Mouse (Mus musculus): ENCODE data around the gene Atrn. TPM values are rescaled to one million over a fixed set of nuclear protein-coding genes. Genes with fewer than 3 reads are reported as not detected.

Atrn gene
- polyA plus RNA-seq, 1 experiment from 2014 or later, result 11.6 TPM

- ATAC-seq (ENCODE audit: low FRiP score, low TSS enrichment), result no peak
- Histone ChIP-seq H3K4me1 (ENCODE audit: control insufficient read depth, insufficient read depth, low read length) (no peaks in the 10 kb centered on the region), H3K36me3 (ENCODE audit: control insufficient read depth, insufficient read depth, low read length) (peaks cover 31% of the 10 kb centered on the region; the same call in 1 of the 2 replicates)
Observed at GRCm38 (mm10) chr2:130974928-130975327, 68.6 kb downstream of the Atrn start.

GRCm38 (mm10) chr2:130977589-130977988 is 71.3 kb downstream of the Atrn start:
- Histone ChIP-seq H3K27ac (ENCODE audit: low read depth, low read length) (no peak overlapping the region), H3K9ac (ENCODE audit: low read depth, low read length) (no peak overlapping the region), H3K4me1 (ENCODE audit: control insufficient read depth, insufficient read depth, low read length) (no peaks in the 10 kb centered on the region), H3K36me3 (ENCODE audit: control insufficient read depth, insufficient read depth, low read length) (peaks cover 36% of the 10 kb centered on the region), H3K27me3 (ENCODE audit: control insufficient read depth, insufficient read depth, low read length) (no peaks in the 10 kb centered on the region), H3K9me3 (ENCODE audit: control insufficient read depth, low read length) (no peaks in the 10 kb centered on the region), H3K4me3 (ENCODE audit: low read length) (no peak overlapping the region), H3K4me2 (replicated peaks; ENCODE audit: low read depth, low read length) (no peak overlapping the region)
- no peak for ATAC-seq (ENCODE audit: low FRiP score, low TSS enrichment)

More at GRCm38 (mm10) chr2:130974928-130975327, 68.6 kb downstream of the Atrn start:
- Histone ChIP-seq H3K9ac (ENCODE audit: low read depth, low read length) (no peak overlapping the region), H3K27me3 (ENCODE audit: control insufficient read depth, insufficient read depth, low read length) (no peaks in the 10 kb centered on the region), H3K4me2 (replicated peaks; ENCODE audit: low read depth, low read length) (no peak overlapping the region), H3K4me3 (ENCODE audit: low read length) (no peak overlapping the region), H3K9me3 (ENCODE audit: control insufficient read depth, low read length) (no peaks in the 10 kb centered on the region), H3K27ac (ENCODE audit: low read depth, low read length) (no peak overlapping the region)
- 87% methylated on average over 1 of the region's 1 CpGs for WGBS

DNA sequence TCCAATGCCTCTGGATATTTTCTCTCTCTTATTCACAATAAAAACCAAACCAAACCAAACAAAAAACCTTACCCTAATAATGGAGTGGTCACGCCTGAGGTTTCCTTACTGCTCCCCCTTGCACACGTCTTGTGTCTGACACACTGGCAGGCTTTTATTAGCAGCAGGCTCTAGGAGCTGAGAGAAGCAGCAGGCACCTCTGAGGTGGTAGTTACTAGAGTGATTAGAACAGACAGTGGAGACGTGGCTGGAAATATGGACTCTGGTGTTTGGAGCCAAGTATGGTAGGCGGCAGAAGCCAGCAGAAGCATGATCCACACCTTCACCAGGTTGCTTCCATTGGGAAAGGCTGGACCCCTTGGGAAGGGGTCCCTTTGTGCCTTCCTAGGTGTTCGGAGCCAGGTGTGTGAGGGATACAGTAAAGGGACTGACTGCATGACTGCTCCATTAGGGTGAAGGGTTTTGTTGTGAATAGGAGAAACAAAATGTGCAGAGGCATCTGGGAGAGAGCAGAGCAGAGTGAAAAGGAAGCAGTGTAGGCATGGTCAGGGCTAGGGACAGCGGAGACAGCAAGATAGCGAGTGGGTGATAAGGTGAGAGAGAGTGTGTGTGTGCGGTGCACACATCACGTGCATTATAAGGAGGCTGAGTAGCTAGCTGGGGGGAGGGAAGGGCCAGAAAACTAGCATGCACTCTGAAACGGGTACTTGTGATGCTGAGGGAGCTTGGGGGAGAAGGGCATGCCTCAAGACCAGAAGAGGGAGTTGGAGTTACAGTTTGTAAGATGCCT is 72.0 kb downstream of the Atrn start:
- Histone ChIP-seq H3K4me3 (ENCODE audit: low read length) (no peak overlapping the region), H3K36me3 (ENCODE audit: control insufficient read depth, insufficient read depth, low read length) (peaks cover 38% of the 10 kb centered on the region), H3K27me3 (ENCODE audit: control insufficient read depth, insufficient read depth, low read length) (no peaks in the 10 kb centered on the region), H3K4me1 (ENCODE audit: control insufficient read depth, insufficient read depth, low read length) (no peaks in the 10 kb centered on the region), H3K27ac (ENCODE audit: low read depth, low read length) (no peak overlapping the region), H3K4me2 (replicated peaks; ENCODE audit: low read depth, low read length) (no peak overlapping the region), H3K9me3 (ENCODE audit: control insufficient read depth, low read length) (no peaks in the 10 kb centered on the region), H3K9ac (ENCODE audit: low read depth, low read length) (no peak overlapping the region)
- 78% methylated on average over 10 of the region's 10 CpGs for WGBS
- no peak for ATAC-seq (ENCODE audit: low FRiP score, low TSS enrichment)

DNA sequence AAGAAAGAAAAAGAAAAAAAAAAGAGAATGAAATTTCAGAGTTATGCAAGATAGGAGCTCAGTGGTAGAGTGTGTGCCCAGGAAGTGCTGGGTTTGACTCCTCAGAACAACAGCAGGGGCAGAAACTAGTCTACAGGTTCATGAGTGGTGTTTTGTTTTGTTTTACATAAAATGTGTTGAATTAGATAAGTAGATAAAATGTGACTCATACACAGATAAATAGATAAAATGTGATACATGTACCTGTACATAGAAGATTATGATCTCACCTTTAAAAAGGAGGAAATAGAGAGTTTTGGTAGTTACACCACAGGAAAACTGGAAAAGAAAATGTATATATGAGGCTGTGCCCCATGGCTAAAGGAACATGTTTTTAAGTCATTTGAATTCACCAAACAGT is 72.8 kb downstream of the Atrn start:
- Histone ChIP-seq H3K4me3 (ENCODE audit: low read length) (no peak overlapping the region), H3K9ac (ENCODE audit: low read depth, low read length) (no peak overlapping the region), H3K4me2 (replicated peaks; ENCODE audit: low read depth, low read length) (no peak overlapping the region), H3K9me3 (ENCODE audit: control insufficient read depth, low read length) (no peaks in the 10 kb centered on the region), H3K36me3 (ENCODE audit: control insufficient read depth, insufficient read depth, low read length) (peaks cover 30% of the 10 kb centered on the region), H3K27ac (ENCODE audit: low read depth, low read length) (no peak overlapping the region), H3K27me3 (ENCODE audit: control insufficient read depth, insufficient read depth, low read length) (no peaks in the 10 kb centered on the region), H3K4me1 (ENCODE audit: control insufficient read depth, insufficient read depth, low read length) (no peaks in the 10 kb centered on the region)
- ATAC-seq (ENCODE audit: low FRiP score, low TSS enrichment), result no peak

DNA sequence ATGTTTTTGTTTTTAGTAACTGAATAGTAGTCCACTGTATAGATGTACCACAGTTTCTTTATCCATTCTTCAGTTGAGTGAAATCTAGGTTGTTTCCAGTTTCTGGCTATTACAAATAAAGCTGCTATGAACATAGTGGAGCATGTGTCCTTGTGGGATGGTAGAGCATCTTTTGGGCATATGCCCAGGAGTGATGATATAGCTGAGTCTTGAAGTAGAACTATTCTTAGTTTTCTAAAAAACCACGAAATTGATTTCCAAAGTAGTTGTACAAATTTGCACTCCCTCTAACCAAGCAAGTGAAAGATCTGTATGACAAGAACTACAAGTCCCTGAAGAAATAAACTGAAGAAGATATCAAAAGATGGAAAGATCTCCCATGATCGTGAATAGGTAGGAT is 86.5 kb downstream of the Atrn start:
- no peaks in the 10 kb centered on the region for H3K9me3 ChIP-seq (ENCODE audit: control insufficient read depth, low read length)
- H3K4me3 ChIP-seq (ENCODE audit: low read length), result no peak overlapping the region
- H3K27me3 ChIP-seq (ENCODE audit: control insufficient read depth, insufficient read depth, low read length), result no peaks in the 10 kb centered on the region
- no peaks in the 10 kb centered on the region for H3K4me1 ChIP-seq (ENCODE audit: control insufficient read depth, insufficient read depth, low read length)
- no peak overlapping the region for H3K4me2 ChIP-seq (replicated peaks; ENCODE audit: low read depth, low read length)
- H3K9ac ChIP-seq (ENCODE audit: low read depth, low read length), result no peak overlapping the region
- 97% methylated on average over 2 of the region's 2 CpGs for WGBS
- ATAC-seq (ENCODE audit: low FRiP score, low TSS enrichment), result no peak
- H3K27ac ChIP-seq (ENCODE audit: low read depth, low read length), result no peak overlapping the region
- H3K36me3 ChIP-seq (ENCODE audit: control insufficient read depth, insufficient read depth, low read length), result peaks cover 8% of the 10 kb centered on the region; the same call in 1 of the 2 replicates

DNA sequence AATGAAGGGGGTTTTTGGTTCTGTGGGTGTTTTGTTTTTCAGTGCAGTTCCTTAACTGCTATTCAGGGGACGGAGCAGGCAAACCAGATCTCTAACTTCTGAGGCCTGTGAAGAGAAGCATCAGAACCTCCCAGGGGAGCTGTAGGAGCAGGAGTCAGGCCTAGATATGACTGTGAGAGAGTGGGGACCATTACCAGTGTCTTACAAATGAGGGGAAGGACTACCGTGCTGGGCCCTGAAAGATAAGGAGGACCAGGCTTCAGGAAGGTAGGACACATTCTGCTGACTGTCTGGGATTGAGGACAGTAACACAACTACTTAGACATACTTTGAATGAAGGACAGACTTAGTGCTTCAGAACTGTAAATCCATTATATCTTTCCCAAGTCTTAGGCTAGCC is 102.8 kb downstream of the Atrn start:
- 81% methylated on average over 2 of the region's 2 CpGs for WGBS
- Histone ChIP-seq H3K4me3 (ENCODE audit: low read length) (no peak overlapping the region), H3K4me2 (replicated peaks; ENCODE audit: low read depth, low read length) (no peak overlapping the region), H3K9ac (ENCODE audit: low read depth, low read length) (no peak overlapping the region), H3K27me3 (ENCODE audit: control insufficient read depth, insufficient read depth, low read length) (no peaks in the 10 kb centered on the region), H3K4me1 (ENCODE audit: control insufficient read depth, insufficient read depth, low read length) (no peaks in the 10 kb centered on the region), H3K9me3 (ENCODE audit: control insufficient read depth, low read length) (no peaks in the 10 kb centered on the region), H3K36me3 (ENCODE audit: control insufficient read depth, insufficient read depth, low read length) (peaks cover 11% of the 10 kb centered on the region; the same call in 1 of the 2 replicates), H3K27ac (ENCODE audit: low read depth, low read length) (no peak overlapping the region)
- ATAC-seq (ENCODE audit: low FRiP score, low TSS enrichment), result no peak

DNA sequence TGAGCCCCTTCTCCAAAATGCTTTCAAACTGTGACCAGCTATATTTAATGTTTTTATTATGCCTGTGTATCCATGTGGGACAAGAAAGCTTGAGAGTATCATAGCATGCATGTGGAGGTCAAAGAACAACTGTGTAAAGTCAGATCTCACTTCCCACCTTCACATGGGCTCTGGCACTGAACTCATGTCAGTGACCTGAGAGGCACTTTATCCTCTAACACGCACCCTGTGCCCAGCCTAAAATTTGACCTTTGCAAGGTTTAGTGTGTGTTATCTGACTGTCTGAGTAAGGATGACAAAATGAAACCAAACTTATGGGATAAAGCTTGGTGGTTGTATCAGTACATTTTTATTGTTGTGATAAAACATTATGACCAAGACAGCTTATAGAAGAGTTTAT is 104.3 kb downstream of the Atrn start:
- peaks cover 3% of the 10 kb centered on the region; the same call in 1 of the 2 replicates for H3K36me3 ChIP-seq (ENCODE audit: control insufficient read depth, insufficient read depth, low read length)
- H3K27ac ChIP-seq (ENCODE audit: low read depth, low read length), result no peak overlapping the region
- H3K9me3 ChIP-seq (ENCODE audit: control insufficient read depth, low read length), result no peaks in the 10 kb centered on the region
- no peak overlapping the region for H3K4me2 ChIP-seq (replicated peaks; ENCODE audit: low read depth, low read length)
- H3K4me1 ChIP-seq (ENCODE audit: control insufficient read depth, insufficient read depth, low read length), result no peaks in the 10 kb centered on the region
- H3K4me3 ChIP-seq (ENCODE audit: low read length), result no peak overlapping the region
- H3K27me3 ChIP-seq (ENCODE audit: control insufficient read depth, insufficient read depth, low read length), result no peaks in the 10 kb centered on the region
- no peak overlapping the region for H3K9ac ChIP-seq (ENCODE audit: low read depth, low read length)
- ATAC-seq (ENCODE audit: low FRiP score, low TSS enrichment), result no peak
- WGBS, result 85% methylated on average over 1 of the region's 1 CpGs

- H3K27ac ChIP-seq (ENCODE audit: low read depth, low read length), result no peak overlapping the region
- WGBS, result 94% methylated on average over 2 of the region's 2 CpGs
- H3K36me3 ChIP-seq (ENCODE audit: control insufficient read depth, insufficient read depth, low read length), result peaks cover 40% of the 10 kb centered on the region; the same call in 1 of the 2 replicates
- no peak for ATAC-seq (ENCODE audit: low FRiP score, low TSS enrichment)
- H3K9ac ChIP-seq (ENCODE audit: low read depth, low read length), result no peak overlapping the region
- H3K4me3 ChIP-seq (ENCODE audit: low read length), result no peak overlapping the region
- H3K27me3 ChIP-seq (ENCODE audit: control insufficient read depth, insufficient read depth, low read length), result no peaks in the 10 kb centered on the region
- H3K9me3 ChIP-seq (ENCODE audit: control insufficient read depth, low read length), result no peaks in the 10 kb centered on the region
- no peak overlapping the region for H3K4me2 ChIP-seq (replicated peaks; ENCODE audit: low read depth, low read length)
- H3K4me1 ChIP-seq (ENCODE audit: control insufficient read depth, insufficient read depth, low read length), result no peaks in the 10 kb centered on the region
Observed at GRCm38 (mm10) chr2:131025230-131025629, 118.9 kb downstream of the Atrn start.

DNA sequence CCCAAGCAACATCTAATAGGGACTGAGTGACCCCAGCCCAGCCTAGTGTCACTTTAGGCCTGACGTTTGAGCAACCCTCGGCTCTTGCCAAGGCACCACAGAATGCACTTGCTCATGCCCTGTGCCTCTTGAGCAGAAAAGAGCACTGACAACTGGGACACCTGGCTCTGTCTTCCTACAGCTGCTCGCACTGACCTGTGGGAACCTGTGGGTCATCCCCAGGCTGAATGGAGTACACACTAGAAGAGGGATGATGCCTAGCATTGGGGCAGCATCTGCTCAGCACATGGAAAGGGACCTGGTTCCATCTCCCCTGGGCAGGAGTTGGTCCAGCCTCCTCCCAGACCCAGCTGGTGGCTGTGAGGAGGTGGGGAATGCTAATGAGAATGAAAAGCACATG is 120.6 kb downstream of the Atrn start:
- no peak overlapping the region for H3K27ac ChIP-seq (ENCODE audit: low read depth, low read length)
- H3K4me3 ChIP-seq (ENCODE audit: low read length), result no peak overlapping the region
- no peak overlapping the region for H3K4me2 ChIP-seq (replicated peaks; ENCODE audit: low read depth, low read length)
- 89% methylated on average over 3 of the region's 3 CpGs for WGBS
- H3K9ac ChIP-seq (ENCODE audit: low read depth, low read length), result no peak overlapping the region
- no peaks in the 10 kb centered on the region for H3K27me3 ChIP-seq (ENCODE audit: control insufficient read depth, insufficient read depth, low read length)
- H3K4me1 ChIP-seq (ENCODE audit: control insufficient read depth, insufficient read depth, low read length), result no peaks in the 10 kb centered on the region
- H3K36me3 ChIP-seq (ENCODE audit: control insufficient read depth, insufficient read depth, low read length), result peaks cover 24% of the 10 kb centered on the region; the same call in 1 of the 2 replicates
- no peak for ATAC-seq (ENCODE audit: low FRiP score, low TSS enrichment)
- H3K9me3 ChIP-seq (ENCODE audit: control insufficient read depth, low read length), result no peaks in the 10 kb centered on the region

Data from kidney, embryonic 14.5 days (tissue).